Mouse (Mus musculus) right cerebral cortex, adult 18-20 months (tissue): Measurements from ENCODE around the gene Prss57.
A peak's percentile ranks its signal among the peaks of the same experiment; 100 is the strongest.

Experiments
- DNase-seq: peaks from one replicate; pipeline ENCODE4 v3.0.0; 2022; ENCODE audit warnings: mixed read lengths

The Prss57 gene

DNA sequence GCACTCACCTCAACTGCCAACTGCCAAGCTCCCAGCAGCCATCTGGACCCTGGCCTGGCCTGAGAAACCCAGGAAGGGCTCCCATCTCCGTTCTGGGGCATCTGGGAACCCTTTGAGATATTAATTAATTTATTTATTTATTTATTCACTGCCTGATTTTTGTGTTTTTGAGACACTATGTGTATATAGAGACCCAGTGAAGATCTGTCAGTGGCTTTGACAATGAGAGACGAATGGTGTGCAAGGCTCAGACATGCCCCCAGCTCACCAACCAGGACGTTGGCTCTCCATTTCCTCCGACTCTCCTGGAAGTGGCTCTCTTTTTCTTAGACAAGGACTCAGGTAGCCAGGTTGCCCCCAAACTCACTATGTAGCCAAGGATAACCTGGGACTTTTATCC lies at the start of gene Prss57:
Gene Prss57, minus strand, starts transcription at position 101 of the 400 bp plus-strand sequence.
- DNase-seq = no peak

DNA sequence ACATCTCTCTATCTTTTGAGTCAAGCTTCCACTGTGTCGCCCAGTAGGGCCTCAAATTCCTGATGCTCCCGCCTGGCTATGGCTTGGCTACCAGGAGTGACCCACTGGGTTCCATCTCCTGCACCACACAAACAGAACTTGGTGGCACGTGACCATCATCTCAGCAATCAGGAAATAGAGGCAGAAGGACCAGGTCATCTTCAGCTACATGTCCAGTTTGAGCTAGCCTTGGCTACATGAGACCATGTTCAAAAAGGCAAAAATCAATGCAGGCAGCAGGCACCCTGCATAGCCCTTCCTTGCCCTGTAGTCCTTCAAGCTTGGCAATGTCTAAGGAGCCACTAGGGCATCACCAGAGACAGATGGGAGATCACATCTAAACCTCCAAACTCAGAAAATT lies 49.3 kb upstream of the Prss57 start:
- DNase-seq = no peak

GRCm38 (mm10) chr10:79838151-79838550 lies 47.4 kb upstream of the Prss57 start:
- no peak for DNase-seq

DNA sequence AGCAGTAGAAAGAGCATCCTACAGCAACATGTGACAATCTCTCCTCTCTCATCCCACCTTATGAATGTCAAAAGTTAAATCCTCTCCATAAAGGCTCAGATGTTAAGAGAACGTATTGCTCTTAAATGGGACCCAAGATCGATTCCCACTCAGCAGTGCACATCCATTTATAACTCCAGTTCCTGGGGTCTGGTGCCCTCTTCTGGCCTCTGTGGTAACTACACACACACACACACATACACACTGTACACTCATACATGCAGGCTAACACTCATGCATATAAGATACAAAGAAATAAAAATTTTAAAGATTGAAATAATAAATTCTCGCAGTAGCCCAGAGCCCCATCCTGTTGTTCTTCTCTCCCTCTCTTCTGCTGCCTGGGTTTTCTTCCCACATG lies 46.2 kb upstream of the Prss57 start:
- no peak for DNase-seq

DNA sequence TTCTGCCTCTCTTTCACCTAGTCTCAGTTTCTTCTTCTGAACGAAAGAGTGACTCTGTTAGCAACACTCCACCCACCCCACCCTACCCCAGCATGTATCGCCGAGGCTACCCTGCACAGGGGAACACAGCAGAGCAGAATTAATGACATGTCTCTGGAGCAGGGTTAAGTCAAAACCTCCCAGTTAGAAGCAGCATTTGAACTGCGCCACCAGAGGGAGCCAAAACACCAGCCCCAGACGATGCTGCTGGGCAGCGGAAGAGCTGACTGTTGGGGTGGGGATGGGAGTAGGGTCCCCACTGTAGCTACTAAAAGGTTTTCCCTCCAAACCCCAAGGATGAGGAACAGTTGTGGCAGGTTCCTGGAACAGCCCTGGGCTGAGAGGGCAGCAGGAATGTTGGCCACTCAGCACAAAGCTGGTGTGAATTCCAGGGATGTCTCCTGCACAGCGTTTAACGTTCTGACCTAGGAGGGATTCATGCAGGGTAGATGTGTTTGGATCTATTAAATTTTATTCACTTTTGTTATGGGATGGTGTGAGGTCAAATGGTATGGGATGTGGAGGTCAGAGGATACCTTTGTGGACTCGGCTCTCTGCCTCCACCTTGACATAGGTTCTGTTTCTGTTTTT lies 44.1 kb upstream of the Prss57 start:
- DNase-seq = peak; percentile 79

GRCm38 (mm10) chr10:79832786-79833181 lies 42.0 kb upstream of the Prss57 start:
- DNase-seq = no peak

DNA sequence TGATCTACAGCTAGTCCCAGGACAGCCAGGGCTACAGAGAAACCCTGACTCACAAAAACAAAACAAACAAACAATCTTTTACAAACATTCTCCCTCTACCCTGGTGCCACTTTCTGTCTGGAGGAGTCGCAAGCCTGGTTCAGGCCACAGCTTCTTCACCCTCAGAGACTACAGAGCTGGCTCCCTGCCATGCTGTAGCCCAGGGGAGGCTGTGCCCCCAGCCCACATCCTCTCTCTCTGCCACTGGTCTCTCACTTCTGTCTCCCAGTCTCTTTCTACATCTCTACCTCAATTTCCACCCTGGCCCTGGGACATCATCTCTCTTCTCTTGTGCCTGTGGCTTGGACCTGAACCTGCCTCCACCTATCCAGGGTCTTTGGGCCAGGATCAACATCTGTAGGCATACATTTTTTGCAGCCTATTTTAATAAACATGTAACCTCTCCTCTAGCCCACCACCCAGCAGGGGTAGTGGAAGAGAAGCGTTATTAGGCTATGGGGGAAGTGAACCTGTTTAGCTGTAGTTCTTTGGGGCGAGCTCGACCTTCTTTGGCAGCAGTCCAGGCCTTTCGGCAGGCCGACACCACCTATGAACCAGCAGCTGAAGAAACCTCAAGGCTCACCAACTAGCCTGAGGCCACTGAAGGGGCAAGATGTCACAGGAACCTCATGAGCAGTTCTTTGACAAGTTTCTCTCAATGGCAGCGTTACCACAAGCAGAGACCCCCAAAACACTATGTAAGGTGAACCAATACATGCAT lies 41.4 kb upstream of the Prss57 start:
- no peak for DNase-seq

DNA sequence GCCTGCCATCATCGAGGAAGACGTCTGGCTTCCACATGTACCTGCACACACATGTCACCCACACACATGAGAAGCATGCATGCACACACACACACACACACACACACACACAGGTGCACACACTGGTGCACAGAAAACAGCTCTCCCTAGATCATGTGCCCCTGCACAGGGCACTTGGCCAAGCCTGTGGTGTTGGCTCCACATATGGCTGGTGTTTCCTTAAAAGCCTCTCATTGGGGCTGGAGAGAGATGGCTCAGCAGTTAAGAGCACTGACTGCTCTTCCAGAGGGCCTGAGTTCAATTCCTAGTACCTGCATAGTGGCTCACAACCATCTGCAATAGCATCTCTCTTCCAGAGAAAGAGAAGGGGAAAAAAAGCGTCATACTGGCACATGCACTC lies 40.8 kb upstream of the Prss57 start:
- DNase-seq = no peak

DNA sequence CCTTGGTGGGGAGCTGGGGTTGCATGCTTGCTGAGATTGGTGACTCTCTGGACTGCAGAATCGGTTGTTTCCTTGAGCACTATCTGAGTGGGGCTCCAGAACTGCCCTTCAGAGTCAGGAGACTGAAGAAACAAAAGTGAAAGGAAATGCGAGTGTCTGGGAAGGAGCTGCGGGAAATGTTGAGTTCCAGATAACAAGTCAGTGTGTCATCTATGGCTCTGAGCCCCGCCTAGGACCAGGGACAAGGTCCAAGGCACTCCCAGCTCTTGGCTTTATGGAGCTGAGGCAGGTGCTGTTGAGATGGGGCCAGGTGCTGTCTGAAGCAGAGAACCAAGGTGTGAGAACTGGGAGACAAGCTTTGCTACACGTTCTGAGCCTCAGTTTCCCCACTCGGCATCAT lies 33.7 kb upstream of the Prss57 start:
- DNase-seq = no peak

GRCm38 (mm10) chr10:79823011-79823410 lies 32.2 kb upstream of the Prss57 start:
- no peak for DNase-seq

DNA sequence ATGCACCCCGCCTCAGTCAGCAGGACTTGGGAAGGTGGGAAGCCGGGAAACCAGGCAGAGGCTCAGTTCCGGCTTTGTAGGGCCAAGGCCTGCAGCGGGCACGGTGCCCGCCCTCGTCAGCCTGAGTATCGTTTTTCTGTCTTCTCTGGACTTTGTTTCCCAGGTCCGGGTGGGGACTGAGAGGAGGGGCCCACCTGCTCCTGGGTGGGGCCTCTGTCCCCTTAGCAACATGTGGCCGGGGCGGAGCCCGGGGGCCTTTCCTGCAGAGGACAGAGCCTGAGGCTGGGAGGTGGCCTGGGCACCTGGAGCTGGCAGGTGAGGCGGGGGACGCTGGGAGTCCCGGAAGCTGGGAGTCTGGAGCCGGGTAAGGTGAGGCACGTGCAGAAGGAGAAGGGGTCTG lies 31.6 kb upstream of the Prss57 start:
- DNase-seq = no peak

DNA sequence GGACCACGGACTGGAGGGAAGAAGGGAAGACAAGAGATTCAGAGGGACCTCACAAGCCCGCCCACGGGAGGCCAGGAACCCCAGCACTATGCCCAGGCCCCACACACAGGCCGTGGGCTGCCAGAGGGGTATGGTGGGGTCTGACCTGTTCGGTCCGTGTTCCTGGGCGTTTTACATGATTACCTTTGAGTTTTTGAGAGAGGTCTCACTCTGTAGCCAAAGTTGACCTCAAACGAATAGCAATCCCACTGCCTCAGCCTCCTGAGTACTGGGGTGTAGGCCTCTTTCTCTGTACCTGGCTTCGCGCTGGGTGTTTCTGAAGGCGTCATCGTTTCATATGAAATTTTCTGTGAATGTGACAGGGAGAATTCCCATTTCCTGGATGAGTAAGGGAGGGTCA lies 31.0 kb upstream of the Prss57 start:
- no peak for DNase-seq

DNA sequence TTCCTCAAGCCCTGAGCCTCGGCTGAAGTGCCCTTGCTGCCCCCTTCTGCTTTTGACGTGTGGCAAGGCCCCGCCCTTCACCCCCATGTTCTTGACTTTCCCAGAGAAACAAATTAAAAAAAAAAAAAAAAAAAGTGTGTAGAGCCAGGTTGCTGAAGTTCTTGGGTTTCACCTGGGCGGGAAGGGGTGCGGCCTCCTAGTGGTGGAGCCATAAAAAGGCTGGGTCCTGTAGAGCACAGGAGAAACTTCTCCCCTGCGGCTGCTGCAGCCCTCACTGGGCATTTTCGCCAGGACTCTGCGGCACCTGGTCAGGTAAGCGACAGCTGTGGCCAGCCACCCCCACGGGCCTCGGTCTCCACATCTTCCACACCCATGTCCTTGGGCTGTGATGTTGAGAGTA lies 30.0 kb upstream of the Prss57 start, which contains the start of gene Misp:
Gene Misp, plus strand, starts transcription at position 208 of the 400 bp plus-strand sequence.
- DNase-seq = no peak

- DNase-seq = no peak
These were observed 29.5 kb upstream of the Prss57 start for GRCm38 (mm10) chr10:79820277-79820676.

GRCm38 (mm10) chr10:79819606-79820005 lies 28.8 kb upstream of the Prss57 start:
- DNase-seq = no peak

DNA sequence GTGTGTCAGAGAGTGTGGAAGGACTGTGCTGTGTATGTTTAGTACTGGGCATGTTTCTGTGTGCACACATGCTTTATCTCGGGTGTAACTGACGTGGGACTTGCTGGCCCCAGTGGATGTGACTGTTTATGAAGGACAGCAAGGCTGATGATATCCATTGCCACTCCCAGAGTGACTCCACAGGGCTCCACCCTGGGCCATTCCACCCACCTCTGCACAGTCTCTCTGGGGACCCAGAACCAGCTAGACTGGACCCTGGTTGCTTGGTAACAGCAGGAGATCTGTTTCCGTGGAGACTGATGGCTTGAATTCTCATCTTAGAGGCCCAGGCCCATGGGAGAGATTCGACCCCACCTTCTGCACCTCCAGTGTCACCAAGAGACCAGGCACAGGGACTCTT lies 27.5 kb upstream of the Prss57 start:
- DNase-seq = no peak

DNA sequence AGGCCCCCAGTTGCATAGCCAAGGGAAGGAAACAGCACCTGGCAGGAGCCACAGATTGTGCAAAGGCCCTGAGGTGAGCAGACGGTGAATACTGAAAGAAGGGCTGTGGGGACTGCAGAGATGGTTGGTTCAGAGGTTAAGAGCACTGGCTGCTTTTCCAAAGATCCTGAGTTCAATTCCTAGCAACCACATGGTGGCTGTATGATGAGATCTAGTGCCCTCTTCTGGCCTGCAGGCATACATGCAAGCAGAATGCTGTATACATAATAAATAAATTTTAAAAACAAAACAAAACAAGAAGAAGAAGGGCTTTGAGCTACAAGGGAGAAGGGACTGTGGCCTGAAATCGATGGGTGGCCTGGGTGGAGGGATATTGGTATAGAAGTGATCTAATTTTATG lies 26.4 kb upstream of the Prss57 start:
- no peak for DNase-seq

DNA sequence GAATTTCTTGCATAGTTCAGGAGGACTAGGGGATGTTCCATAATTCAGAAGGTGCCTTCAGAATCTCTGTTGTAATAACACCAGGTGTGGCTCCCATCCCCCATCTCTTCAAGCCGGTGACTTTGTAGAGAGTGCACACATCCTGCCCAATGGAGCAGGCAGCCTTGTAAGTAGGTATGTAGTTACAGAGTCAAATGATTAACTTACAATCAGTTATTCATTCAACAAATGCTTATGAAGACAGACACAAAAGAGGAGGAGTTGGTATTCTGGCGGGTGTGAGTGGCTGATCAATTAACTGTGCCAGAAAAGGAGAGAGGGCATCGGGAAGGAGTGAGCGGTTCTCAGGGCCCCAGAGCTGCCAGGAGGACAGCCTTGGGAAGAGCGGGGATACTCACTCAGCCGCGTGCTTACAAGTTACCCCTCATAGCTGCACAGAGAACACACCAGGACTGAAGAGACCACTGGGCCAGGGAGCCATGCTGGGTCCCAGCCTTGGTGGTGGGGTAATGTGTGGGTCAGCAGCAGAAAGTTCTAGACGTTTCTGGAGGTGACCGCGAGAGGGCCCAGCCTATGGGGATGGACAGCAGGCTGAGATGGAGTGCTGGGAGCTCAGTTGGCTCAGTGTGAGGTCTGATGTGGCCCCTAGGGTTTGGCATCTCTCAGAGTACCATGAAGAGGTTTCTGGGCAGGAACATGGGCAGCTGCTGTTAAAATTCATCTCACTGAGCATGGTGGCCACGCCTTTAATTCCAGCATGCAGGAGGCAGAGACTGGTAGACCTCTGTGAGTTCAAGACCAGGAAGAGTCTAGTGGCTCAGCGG lies 25.1 kb upstream of the Prss57 start:
- no peak for DNase-seq

DNA sequence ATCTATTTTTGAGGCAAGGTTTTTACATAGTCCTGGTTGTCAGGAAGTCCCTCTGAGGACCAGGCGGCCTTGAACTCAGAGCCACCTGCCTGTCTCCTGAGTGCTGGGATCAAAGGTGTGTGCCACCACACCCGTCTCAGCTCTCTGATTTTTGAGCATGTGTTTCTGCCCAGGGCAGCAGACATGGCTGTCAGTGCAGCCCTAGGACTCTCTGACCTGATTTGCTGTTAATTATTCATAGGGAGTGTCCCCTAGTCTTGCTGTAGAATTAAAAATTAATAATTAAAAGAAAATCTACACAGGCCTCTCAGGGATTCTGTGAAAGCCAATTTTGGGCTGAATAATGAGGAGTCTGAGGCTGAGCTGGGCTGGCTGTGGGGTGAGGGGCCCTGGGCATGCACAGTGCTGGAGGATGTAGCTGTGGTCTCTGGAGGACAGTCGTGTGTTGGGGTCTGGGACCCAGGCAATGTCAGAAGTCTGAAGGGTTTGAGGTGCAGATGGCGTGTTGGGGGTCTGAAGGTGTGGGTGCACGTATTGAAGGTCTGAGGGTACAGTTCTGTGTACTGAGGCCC lies 23.6 kb upstream of the Prss57 start:
- DNase-seq = no peak

DNA sequence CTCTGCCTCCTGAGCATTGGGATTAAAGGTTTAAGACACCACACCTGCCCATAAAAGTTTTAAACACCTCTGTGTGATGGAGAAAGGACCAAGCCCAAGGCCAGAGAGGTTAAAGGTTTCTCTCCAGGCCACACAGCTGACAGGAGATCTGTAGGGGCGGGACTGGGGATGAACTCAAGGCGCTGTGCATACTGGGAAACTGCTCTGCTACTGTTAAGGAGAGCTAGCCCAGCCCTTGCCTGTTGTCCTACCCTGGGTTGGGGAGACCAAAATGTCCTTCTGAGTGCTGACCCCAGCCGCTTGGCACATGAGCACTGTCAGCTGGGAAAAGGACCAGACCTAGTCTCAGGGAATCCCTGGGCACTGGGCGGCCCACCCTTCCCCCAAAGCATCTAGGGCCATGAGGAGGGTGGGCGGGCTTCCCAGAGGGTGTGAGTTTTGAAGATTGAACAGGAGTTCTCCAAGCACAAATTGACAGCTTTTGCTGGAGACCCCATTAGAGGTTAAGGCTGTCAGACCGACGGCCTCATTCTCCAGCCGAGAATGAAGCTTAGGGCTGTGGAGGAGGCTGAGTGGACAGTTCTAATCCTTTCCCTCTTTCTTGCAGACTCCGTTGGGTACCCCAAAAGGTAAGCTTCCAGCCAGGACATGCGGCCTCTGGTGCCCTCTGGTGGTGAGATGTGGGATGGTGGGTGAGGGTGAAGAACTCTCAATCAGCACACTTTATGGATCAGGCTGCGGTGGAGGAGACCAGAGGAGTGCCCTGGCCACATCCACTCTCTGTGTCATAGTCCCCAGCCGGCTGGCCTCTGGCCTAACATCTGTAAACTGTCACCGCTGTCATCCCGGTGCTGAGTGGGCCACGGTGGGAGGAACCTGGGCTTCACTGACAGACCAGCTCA lies 21.2 kb upstream of the Prss57 start:
- peak; percentile 77 for DNase-seq

GRCm38 (mm10) chr10:79808728-79809127 lies 18.0 kb upstream of the Prss57 start:
- DNase-seq = no peak

DNA sequence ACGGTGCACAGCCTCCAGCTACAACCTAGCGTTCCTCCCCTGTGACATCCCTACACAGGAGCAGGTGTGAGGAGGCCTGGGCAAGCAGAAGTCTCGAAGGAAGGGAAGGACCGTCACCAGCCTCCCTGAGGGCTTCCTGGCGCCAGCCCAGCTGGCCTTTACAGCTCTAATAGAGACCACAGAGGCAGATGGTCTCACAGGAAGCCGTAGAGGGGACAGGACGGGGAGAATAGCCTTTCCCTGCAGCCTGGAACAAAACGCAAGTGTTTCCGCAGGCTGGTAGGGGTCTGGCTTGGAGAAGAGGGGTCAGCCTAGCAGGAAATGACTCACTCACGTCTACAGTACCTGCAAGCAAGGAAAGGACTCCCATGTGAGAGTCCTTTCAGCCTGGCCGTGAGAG lies 17.1 kb upstream of the Prss57 start:
- DNase-seq = no peak
